Mouse (Mus musculus) spleen, embryonic (tissue): ENCODE results near the gene Atxn2.

Source experiments
- CTCF ChIA-PET: fragments of 350-600 bp; sonication (Branson Sonifier 250); formaldehyde crosslinking; loops from one replicate; lab custom pipeline; 2022; lab: Charles Lee

Atxn2 gene

DNA sequence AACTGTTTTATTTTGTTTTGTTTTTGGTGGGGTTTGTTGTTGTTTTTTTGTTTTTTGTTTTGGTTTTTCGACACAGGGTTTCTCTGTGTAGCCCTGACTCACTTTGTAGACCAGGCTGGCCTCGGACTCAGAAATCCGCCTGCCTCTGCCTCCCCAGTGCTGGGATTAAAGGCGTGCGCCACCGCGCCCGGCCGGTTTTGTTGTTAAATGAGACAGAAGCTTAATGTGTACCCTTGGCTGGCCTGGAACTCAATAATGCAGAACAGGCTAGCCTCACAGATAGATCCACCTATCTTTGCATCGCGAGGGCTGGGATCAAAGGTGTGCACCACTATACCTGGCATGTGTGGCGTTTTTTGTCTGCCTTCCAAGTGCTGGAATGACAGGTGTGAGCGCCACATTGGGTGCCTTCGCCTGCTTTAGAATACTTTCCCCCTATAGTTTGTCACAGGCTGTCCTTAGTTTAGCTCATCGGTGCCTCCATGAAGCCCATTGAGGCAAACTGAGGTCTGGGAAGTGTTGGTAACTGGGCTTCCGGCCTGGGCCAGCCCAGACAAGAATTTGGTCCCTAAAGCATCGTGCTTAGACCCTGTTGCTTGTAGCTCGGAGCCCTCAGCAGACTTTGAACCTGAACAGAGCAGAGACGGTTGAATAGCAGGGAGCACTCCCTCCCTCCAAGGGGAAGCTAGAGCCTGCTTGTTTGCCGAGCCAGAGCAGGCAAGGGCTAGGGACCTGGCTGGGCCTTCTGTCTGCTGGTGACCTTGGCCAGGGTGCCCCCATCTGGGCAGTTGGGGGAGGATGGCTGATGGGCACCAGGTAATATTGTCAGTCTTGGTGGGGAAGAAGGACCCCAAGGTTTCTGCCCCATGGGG lies 138.6 kb downstream of the Atxn2 start:
- CTCF ChIA-PET, result interaction anchor here (0.6 to 1.7 kb wide), 3 partner anchors 13 to 33 kb away, joined by 3 to 7 read pairs (median 4); no protein-coding TSS in a partner anchor

DNA sequence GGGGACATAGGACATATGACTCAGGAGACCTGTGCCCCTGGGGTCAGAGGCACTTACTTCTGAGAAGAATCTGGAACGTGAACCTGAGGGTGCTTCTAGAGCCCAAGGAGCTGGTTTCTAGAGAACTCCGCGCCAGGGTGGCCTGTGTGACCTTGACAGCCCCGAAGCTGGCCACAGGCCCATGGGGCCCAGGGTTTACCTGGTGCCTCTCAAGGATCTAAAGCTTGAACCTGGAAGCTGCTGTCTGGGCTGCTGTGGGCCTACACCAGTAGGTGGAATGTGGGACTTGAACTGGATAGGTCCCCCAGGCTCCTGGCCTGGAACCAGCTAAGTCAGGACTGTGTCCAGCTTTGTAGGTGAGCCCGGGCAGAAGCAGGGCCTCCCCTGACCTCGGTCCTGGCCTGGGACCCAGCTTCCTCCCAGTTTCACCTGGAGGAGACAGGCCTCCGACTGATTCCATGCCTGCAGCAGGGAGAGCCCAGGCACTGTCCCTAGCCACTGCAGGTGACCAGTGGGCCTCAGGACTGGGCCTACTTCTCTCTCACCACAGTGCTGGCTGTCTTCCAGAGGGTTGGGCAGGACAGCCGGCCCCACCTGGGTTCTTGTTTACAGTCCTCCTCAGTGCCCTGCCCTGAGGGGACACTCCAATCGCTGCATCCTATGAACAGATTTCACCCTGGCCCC lies 142.4 kb downstream of the Atxn2 start:
- CTCF ChIA-PET, result no interaction called here

DNA sequence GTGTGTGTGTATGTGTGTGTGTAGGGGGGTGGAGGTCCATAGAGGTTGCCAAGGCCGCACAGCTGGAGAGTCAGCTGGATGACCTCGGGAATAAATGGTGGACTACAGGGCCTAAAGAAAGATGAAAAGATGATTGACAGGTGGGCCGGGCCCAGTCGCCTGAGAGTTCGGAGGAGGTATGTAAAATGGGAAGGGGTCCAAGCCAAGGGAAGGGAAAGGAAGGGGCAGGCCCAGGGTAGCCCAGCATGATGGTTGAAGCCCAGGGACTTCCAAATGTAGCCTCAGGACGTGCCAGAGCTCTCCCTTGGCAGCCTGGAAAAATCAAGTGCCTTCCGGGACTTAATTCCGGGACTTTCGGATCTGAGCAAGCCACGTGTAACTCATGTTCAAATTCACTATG lies 143.6 kb downstream of the Atxn2 start:
- CTCF ChIA-PET, result no interaction called here

DNA sequence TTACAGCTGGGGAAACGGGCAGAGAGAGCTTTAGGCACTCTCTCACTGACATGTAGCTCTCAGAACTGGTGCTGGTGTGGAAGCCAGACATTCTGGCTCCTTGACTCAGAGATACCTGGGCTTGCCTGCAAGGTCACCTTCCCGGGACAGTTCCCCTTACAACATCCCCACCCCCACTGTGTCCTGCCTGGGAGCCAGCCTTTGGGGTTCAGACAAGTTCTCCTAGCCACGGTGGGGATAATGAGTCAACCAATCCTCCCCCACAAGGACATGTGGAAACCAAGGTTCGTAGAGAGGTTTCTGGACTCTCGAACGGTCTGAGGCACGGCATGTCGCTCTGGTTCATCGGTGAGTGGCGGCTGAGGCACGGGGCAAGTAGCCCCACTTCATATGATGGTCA lies 145.6 kb downstream of the Atxn2 start:
- CTCF ChIA-PET, result no interaction called here

DNA sequence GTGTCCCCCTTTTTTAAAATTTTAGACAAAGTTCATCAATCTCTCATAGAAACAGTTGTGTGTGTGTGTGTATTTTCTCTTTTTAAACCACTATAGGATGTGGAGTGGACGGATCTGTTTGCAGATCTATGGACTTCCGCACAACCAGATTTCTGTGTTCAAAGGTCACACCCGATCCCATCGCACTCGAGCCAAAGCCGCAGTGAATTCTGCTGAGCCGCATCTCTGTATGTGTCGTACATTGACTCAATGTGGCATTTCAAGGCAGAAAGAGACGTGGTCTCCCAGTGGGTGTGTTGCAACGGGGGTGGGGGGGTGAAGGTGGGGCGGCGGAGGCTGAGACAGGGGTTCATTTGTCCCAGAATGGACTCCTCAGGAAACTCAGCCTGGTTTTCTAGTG lies 147.3 kb downstream of the Atxn2 start:
- CTCF ChIA-PET, result no interaction called here

DNA sequence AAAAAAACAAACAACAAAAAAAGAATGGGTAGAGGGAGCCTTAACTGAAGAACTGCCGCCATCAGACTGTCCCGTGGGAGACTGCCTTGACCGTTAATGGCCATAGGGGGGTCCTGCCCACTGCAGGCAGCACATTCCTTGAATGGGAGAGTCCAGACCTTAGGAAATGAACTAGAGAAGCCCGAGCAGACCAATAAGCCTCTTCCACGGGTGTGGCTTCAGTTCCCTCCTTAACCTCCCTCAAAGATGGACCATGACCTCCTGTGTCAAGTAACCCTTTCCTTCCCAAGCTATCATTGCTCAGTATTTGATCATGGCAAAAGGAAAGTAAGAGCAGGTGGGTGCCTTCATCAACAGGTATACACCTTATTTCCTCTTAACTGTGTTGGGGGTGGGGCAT lies 150.8 kb downstream of the Atxn2 start:
- CTCF ChIA-PET, result no interaction called here

DNA sequence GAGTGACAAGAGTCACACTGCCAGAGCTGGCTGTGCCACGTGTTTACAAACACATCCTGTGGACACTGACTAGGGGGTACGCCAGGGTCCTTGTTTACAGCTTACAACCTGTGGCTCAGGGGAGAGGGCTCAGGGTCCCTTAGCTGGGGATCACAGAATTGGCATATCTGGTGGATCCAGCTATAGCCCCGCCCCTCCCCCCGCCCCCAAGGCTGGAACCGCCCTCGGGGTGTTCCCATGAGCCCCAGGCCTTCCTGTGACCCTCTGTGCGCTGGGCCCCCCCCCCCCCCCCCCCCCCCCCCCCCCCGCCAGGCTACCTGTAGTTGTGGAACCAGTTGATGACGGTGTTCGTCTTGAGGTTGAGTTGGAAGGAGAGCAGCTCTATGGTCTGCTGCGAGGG lies 153.2 kb downstream of the Atxn2 start:
- CTCF ChIA-PET, result no interaction called here
